Mouse (Mus musculus) kidney, postnatal 25 days (tissue): ENCODE results near the gene Ube2s.

ENCODE experiments used
- DNase-seq, 2 experiments: peaks; one replicate each; pipeline ENCODE4 v3.0.0; 2021; ENCODE audit warnings: mixed read lengths in 2 of 2

Ube2s gene

DNA sequence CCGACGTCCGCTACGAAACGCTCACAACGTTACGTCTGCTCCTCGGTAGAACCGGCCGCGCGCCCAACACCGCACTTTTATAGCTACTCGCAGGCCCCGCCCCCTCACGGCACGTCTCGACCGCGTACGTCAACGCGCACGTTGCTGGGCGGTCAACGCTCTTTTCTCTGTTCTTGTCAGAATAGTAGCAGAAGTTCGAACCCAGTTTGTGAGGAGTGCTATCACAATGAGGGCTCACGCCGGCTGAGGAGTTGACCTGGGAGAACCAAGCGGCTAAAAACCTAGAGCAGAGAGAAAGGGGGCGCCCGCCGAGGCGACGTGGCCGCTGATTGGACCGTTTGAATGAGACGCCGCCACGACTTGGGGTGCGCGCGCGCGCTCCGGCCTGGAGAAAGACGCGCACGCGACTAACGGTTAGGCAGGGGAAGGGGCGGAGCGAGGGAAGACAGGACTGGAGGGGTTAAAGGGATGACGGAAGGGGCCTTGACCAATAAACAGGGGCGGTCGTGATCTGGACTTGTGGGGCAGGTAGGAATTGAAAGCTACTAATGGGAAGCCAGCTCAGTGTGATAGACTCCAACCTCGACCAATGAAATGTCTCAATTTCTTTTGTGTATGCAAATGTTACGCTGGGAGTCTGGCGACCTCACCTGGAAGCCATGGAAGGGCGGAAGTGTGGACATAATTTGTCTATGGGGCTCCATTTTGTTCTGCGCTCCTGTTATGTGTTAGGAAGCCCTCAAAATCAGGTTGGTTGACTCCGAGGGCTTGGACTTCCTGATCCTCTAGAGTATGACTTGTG, at the start of gene Ube2s:
Gene Ube2s (minus strand): TSS at position 288 of the 802 bp plus-strand sequence.
- peak; percentile 99 to 100 for DNase-seq

DNA sequence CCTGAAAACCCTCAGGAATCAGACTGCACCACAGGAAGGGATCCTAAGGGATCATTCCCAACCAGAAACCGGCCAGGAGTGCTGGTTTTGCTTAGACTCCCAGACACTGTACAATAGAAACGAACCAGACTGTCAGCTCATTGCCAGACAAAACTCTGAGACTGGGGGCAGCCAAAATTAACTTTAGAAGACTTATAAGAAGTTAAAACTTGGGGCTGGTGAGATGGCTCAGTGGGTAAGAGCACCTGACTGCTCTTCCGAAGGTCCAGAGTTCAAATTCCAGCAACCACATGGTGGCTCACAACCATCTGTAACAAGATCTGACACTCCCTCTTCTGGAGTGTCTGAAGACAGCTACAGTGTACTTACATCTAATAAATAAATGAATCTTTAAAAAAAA, 48.5 kb upstream of the Ube2s start:
- DNase-seq: peak in 1 of 2 experiments; percentile 24

DNA sequence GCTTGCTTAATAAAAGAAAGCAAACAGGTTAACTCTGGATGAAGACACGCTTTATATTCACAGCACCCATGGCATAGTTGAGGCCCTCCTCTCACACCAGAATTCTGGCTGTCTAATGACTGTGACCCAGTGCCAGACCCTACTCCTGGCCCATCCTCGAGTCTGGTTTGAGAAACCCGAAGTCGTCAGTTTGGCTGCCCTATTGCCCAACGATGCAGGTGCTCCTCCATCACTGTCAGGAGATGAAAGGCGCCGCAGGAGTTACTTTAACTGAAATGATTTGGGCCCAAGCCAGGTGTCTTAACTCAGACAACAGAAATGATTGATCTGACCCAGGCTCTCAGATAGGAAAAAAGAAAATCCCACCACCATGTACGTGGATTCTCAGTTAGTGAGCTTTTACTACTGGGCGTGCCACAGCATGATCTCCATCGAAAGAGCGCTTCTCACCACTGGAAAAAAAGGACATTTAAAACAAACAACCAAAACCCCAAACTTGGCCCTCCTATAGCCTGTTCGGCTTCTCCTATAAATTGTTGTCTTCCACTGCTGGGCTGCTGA, 47.1 kb upstream of the Ube2s start:
- DNase-seq: peak in 1 of 2 experiments; percentile 21

DNA sequence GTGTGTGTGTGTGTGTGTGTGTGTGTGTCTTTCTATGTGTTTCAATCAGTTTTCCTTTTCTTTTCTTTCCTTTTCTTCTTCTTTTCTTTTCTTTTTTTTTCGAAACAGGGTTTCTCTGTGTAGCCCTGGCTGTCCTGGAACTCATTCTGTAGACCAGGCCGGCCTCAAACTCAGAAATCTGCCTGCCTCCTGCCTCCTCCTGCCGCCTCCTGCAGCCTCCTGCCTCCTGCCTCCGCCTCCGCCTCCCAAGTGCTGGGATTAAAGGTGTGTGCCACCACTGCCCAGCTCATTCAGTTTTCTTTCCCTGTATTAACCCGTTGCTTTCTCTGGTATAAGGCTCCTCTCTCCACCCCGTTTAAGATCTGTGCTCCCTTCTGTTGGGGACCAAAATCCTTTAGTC, 44.9 kb upstream of the Ube2s start:
- peak in 1 of 2 experiments; percentile 76 for DNase-seq

DNA sequence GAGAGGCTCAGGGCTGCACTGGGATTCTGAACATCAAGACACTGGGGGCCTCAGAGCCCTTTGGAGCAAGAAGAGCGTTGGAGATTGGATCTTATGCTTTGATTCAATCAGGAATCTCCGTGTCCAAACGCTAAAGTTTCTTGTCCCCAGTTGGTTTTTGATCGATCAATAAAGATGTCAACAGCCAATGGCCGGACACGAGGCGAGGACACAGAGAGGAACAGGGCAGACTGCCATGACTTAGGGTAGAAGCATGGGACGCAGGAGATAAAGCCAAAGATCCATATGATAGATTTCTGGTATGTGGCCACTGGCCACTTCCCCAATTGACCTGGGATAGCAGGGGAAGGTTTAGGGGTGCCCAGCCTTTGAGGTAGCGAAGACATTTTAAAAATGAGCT, 44.1 kb upstream of the Ube2s start:
- no peak for DNase-seq

DNA sequence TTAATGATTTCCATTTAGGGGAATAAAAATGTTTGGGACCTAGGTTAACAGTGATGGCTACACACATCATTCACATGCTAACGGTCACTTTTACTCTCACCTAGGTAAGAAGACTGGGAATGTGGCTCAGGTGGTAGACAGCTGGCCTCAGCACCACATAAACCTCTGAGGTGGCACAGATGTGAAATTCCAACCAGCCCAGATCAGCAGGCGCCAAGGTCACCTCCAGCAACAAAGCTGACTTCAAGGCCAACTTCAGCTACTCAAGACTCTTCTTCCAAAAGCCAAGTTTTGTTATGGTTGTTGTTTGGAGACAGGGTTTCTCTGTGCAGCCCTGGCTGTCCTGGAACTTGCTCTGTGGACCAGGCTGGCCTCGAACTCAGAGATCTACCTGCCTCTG, 41.2 kb upstream of the Ube2s start:
- DNase-seq: peak in 1 of 2 experiments; percentile 36

DNA sequence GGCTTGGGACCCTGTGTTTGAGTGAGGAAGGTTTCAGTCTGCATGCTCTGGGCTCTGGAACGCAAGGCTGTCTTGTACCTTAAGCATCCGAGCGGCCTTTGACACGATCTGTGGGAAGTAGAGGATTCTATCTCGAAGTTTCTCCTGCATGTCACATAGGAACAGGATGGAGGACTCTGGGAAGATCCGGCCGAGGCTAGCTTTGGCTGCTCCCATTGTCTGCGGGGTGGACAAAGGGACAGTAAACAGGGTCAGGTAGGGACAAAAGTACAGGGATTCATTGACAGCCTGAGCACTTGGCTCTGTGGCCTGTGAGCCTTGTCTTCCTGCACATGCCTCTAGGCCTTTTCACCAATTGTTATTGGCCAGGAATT, 38.9 kb upstream of the Ube2s start:
- no peak for DNase-seq

DNA sequence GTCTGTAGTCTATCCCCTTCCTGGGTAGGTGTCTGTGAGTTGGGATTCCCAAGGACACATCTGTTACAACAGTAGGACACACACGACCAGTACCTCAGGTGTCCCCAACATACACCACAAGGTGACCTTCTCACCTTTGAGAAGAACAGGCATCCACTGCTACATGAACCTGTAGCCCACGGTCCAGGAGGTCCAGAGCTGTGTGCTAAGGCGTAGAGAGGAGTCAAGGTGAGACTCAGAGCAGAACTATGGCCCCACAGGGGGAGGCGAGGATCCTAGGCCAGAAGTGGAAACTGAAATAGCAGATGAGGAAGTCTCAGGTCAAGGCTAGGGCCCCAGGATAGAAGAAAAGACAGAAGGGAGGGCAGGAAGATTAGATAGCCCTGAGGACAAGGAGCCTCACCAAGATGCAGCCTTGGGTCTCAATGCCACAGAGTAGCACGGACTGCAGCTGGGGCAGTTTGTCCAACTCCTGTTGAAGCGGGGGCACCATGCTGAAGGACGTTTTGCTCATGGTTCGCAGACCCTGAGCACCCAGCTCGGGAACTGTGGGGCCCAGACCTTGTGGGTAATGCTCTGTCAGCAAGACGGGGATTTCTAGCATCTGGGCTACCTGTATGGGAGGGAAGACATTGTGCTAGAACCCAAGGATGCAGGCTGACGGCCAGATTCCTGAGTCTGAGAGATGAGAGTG, 38.4 kb upstream of the Ube2s start:
- DNase-seq: no peak

DNA sequence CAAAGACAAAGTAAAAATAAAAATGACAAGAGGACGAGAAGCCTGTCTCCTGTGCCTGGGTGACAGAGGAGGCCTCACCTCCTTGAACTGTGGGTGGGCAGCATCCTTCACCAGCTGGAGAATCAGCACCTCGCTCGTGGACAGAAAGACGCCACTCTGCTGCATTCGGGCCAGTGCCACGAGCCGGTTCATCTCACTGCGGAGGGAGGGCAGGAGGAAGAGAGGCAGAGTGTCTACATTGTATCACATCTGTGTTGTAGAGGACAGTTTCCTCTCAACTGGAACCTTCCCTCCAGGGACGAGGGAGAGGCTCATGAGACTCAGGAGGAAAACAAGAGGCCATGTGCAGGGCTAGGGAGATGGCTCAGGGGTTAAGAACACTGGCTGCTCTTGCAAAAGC, 37.0 kb upstream of the Ube2s start:
- no peak for DNase-seq

DNA sequence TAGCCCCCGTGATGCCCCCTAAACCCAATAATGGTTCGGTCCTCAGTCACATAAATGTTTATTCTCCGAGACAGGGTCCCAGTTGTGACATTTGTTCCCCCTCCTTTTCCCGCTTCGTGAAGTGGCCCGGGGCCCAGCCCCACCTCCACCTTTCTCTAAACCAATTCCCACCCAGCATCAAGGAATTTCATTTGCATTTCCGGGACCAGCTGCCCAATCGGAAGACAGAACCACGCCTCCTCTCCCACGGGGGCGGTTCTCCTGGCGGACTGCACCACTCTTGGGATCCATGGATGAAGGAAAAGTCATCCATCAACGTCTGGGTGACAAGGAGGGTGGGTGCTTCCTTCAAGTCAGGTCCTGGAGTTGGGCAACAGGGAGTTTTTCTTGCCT, 32.5 kb upstream of the Ube2s start:
- peak; percentile 71 to 85 for DNase-seq

DNA sequence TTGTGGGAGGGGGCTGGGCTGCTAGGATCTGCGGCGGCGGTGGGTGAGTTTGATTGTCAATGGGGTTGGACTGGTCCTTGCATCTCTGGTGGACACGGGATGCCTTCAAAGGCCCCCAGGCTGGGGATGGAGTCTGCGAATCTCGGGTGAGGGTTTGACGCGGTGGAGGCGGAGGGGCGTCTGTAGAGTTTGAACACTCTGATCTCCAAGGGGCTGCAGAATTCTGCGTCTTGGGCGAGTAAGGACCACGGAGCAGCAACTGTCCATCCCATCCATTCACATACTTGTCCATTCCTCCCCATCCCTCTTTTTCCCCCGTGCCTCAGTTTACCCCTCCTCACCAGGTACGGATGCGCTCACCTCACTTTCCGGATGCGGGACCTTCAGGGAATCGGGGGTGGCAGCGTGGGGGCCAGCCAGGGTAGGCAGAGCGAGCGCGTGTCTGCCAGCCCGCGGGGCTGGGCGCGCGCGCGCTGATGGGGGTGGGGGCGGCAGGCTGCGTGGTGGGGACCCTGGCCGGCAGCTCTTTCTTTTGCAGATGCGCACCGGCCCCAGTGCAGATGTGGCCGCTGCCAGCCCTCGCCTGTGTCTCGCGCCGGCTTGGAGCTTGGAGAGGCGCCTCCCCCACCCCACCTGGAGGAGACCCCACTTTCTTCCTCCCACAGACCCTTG, 32.0 kb upstream of the Ube2s start, which contains the start of gene Shisa7:
Gene Shisa7 (minus strand): TSS at position 452 of the 672 bp plus-strand sequence.
- no peak for DNase-seq

DNA sequence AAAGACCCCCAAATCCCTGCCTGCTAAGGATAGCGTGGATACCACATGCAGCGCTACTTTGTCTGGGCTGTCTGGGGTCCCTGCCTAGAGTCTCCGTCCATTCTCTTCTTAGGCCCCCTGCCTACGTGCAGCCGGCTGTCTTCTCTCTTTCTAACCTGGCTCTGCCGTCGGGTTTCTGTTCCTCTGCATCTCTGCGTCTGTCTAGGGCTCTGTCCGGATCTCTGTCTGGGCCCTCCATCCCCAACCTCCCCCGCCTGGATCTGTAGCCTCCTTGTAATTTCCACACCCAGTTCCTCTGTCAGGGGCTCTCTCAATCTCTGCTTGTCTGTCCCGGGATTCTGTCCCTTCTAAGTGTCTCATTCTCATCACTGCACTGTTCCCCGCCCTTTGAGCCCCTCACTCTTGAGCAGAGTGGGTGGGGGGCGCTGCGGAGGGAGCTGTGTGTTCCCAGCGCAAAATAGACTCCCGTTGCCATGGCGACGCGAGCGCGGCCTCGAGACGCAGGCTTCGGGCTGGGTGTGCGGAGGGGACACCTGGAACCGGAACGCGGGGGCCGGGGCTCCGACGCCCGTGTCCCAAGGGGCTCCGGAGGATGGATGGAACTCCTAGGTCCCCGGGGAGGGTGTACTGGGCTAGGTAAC, 31.3 kb upstream of the Ube2s start:
- no peak for DNase-seq

DNA sequence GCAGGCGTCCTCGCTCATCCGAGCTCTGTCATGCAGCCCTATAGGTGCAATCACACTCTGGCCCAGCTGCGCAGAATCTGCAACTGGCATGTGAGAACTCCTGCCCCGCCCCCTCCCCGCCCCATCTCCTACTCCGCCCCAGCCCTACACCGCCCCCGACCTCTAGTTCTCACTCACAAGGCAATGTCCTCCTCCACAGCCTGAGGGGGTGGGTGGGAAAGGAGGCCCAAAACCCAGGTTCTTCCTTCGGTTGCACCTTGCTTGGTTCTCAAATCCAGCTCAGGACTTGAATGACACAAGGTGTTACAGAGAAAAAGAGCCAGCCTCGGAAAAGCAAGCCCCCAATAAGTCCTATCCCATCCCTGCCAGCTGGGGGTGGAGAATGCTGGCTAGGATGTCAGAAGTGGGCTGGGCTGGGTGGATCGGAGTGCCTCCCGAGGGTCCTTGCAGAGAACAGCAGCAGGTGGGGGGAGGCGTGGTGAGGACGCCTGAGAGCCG, 30.3 kb upstream of the Ube2s start:
- peak in 1 of 2 experiments; percentile 23 for DNase-seq

DNA sequence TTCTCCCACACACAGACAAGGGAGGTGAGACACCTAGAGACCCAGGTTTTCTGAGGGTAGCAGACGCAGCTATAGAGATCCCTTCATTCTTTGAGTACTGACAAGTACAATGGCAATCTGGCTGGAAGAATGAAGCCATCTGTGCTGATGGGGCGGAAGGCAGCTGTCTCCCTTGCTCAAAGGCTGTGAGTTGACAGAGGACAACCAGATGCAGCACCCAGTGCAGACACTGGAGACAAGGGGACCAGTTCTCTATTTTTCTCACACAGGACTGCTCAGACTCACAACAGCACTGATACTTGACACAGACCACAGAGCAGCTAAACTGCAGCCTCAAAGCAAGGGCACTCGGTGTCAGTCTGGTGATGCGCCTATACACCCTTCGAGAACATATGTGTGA, 29.7 kb upstream of the Ube2s start:
- DNase-seq: no peak

DNA sequence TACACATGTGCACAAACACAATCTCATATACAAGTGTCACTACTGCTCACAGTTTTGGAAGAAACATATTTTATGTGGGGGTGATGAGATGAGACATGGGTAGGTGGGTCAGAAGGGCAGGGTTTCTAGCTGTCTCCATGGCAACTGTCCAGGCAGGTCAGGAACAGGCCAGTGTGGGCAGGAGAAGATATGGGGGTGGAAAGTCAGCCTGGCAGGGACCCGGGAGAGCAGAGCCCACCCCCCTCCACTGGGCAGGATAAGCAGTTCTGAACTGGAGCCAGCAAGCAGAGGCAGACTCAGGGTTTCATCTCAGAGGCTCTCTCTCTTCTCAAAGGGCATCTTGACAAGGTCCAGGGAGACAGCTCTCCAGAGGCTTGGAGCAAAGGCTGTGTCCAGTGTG, 25.2 kb upstream of the Ube2s start:
- DNase-seq: no peak

DNA sequence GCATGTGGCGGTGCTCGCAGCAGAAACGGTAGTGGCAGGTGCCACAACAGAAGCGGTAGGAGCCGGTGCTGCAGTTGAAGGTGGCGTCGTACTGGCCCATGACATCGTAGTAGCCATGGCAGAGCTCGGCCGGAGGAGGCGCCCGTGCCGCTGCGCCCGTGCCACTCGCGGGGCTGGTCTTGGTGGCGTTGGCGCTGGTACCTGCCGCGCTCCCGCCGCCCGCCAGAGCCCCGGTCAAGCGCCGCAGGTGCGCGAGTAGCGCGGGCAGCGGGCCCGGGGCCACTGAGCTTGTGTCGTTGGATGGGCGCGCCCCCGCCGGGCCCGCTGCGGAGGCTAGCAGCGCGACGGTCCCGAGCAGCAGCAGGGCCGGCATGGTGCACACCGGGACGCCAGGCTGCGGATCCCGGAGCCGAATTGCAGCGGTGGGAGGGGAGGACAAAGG, 24.0 kb upstream of the Ube2s start:
- peak; percentile 77 to 90 for DNase-seq

DNA sequence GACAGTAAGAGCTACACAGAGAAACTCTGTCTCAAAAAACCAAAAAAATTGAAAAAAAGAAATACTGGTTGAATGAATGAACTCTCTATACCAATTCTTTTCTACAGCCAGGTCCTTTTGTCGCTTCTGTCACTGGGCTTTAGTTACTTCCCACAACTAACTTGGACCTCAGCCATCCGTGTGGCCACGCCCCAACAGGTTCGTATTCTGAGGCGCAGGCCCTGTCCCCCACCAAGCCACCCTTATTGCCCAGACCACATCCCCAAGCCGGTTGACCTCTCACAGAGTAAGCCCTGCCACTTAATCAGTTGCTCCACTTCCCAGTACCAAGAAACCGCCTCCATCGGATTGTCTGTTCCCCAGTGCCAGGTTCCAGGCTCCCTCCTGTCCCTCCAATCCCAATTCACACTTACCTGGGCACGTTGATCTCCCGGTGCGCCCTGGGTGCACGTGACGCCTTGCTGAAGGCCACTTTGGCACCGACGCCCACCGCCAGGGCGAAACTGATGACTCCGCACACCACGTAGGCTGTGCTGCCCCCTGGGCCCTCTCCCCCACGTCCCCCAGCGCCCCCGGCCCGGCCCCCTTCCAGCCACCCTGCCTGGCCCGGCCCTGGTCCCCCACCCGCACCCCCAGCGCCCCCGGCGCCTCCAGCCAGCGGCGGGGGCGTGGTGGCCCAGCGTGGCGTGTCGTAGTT, 23.4 kb upstream of the Ube2s start:
- peak; percentile 42 to 56 for DNase-seq

DNA sequence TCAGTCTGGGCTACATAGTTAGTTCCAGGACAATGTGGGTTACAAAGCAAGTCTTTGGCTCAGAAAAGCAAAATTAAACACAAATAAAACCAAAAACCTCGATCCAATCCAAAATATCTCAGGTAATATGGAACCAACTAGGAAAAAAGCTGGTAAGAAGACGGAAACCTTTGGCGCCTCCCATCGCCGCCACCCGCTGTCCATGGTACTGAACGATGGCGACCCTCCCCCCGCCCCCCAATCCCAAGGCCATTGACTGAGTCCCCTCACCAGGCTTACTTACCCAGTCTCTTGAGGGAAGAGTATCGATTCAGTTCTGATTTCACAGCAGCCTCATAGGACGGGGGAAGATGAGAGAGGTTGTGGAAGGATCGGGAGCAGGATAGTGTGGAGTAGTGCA, 18.1 kb upstream of the Ube2s start:
- DNase-seq: no peak

DNA sequence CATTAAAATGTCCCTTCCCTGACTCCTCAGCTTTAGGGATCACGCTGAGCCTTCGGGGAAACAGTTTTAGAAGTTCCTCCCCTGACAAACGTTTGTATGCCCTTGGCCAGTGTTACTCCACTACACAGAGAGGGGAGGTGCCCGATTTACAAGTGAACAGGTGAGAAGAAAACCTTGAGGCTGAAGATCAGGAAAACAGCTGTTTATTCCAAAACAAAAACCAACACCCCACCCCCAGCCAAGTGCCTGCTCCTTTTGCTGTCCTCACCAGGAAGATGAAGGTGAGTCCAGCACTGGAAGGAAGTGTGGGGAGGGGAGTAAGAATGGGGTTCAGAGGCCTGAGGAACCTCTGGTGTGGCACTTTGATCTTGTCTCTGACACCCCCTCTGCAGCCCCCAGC, 13.0 kb upstream of the Ube2s start:
- DNase-seq: no peak

DNA sequence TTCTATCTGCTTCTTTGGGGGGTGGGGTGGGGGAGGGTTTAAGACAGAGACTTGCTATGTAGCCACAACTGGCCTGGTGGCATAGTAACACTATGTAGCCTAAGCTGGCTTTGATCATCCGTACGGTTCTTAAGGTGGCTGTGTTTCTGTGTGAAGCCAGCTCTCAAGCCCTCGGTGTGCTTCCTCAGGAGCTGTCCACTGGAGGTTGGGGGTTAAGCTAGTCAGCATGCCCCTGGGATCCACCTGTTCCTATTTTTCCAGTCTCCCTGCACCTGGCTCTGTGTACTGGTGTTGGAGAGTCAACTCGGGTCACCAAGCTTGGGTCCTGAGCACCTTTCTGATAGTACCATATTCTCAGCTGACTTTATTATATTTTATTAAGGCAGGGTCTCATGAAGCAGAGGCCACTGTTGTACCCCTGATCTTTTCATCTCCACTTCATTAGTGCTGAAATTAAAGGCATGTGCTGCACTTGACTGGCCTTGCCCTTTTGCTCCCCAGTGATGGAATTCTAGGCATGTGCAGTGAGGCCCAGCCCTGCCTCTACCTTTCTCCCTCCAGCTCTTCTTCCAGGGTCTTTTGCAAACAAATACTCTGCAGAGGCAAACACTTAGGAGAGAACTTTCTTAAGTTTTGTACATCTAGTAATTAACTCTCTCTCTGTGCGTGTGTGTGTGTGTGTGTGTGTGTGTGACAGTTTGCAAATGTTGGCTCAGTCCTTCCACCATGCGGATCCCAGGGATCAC, 9.9 kb upstream of the Ube2s start:
- peak; percentile 30 to 48 for DNase-seq

DNA sequence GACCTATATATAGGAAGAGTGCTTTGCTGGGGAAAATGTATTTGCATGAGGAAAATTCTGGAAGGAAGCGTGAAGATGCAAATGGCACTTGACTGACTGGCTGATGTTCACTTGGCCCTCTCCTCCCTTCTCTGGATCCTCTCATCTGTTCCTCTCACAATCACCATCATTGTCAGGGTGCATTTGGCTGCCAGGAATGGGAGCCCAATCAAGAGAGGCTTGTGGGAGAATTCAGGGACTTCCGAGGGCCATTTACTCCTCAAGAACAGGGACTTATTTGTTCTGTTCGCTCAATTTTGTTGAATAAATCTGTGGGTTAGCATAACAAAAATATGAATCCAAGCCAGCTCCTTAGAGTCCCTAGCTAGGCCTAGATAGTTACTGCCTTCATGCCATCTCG, 9.3 kb upstream of the Ube2s start:
- DNase-seq: no peak
